Mouse (Mus musculus) heart, adult 8-10 months (tissue): ENCODE results near the gene Gm10377. TPM values are rescaled to one million over a fixed set of nuclear protein-coding genes. Genes with fewer than 3 reads are reported as not detected.
"Not testable (repeated sequence)": the region's sequence is repeated elsewhere in the genome, so short reads cannot be mapped to it uniquely, and the experiment has no call there.

Experiments used
- DNase-seq: peaks from one replicate; pipeline ENCODE4 v3.0.0; 2022; ENCODE audit warnings: low spot score
- total RNA-seq, 4 experiments: library from RNA; stranded (reverse); gene quantifications; 2 replicates each; pipeline ENCODE4 v1.2.4; 2022

The Gm10377 gene
- not detected for total RNA-seq

GRCm38 (mm10) chr14:42797887-42798286, at the start of gene Gm10377:
Gene Gm10377 (minus strand): TSS chr14:42797987.
- not testable (repeated sequence) for DNase-seq

- DNase-seq = not testable (repeated sequence)
Observed at GRCm38 (mm10) chr14:42768721-42769120, 29.1 kb downstream of the Gm10377 start, which contains the start of gene Gm3015. Gene Gm3015 (minus strand): TSS chr14:42768821.

Other genes starting within 250 kb of the Gm10377 start
- not detected for gene Gm17124, start 198.1 kb downstream of the Gm10377 start, total RNA-seq
- not detected for gene Gm3633, start 156.1 kb downstream of the Gm10377 start, total RNA-seq
- gene Gm10378, start 142.0 kb downstream of the Gm10377 start, total RNA-seq = not detected
- gene Gm3015, start 29.2 kb downstream of the Gm10377 start, total RNA-seq = not detected
- gene Gm21977, start 55.5 kb upstream of the Gm10377 start, total RNA-seq = not detected
- not detected for gene Gm8082, start 195.6 kb upstream of the Gm10377 start, total RNA-seq
- gene Gm10376, start 217.6 kb upstream of the Gm10377 start, total RNA-seq = not detected